Mouse (Mus musculus): ENCODE measurements around the gene Elp5. TPM values are rescaled to one million over a fixed set of nuclear protein-coding genes. Genes with fewer than 3 reads are reported as not detected.

Elp5 gene
- total and polyA plus RNA-seq, 3 experiments: 39.0 to 61.6 (median 42.2) TPM

DNA sequence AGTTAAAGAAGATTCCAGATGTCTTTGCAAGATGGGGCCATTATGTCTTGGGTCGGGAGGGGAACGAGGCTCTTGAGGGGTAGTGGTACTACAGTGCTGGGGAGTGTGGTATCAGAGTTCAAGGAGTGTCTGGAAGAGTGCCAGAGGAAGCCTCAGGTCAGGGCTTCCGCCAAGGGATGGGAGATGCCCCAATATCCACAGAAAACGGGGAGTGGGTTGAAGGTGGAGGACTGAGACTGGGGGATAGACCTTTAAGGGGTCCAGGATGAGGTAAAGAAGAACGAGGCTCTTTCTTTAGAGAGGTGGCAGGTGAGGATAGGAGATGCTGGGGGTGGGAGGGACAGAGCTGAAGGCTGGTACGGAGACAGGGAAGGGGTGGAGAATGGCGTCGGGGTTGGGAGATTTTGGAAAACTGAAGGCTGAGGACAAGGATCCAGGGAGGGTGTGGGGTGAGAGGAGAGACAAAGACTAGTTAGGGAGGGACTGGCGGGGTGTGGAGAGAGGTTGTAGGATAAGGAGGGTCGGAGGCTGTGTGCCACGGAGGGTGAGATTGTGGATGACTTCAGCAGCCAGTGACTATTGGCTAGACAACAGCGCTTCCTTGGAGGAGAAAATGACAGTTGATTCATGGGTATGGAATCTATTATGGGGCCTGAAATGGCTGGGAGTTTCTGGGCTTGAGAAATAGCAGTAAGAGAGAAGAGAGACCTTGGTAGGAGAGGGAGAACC, 46.2 kb upstream of the Elp5 start:
- H3K4me1 ChIP-seq (ENCODE audit: control insufficient read depth, insufficient read depth, low read length): peaks cover 2% of the 10 kb centered on the region
- 0 out of 2 replicates have a peak, but pooled peaks cover 2% of the 10 kb centered on the region for H3K27me3 ChIP-seq (ENCODE audit: control insufficient read depth, insufficient read depth, low read length)
- WGBS: 25% methylated on average over 12 of the region's 12 CpGs
- peak overlapping the region; percentile 13; the same call in 1 of the 2 replicates for H3K4me3 ChIP-seq
- no peaks in the 10 kb centered on the region for H3K36me3 ChIP-seq (ENCODE audit: control insufficient read depth, insufficient read depth, low read length)
- no peaks in the 10 kb centered on the region for H3K79me2 ChIP-seq (replicated peaks; ENCODE audit: control insufficient read depth, insufficient read depth, low read length)
- no peak overlapping the region for H3K9ac ChIP-seq (ENCODE audit: low read depth, low read length)
- TF ChIP-seq CTCF (IDR thresholded peaks at IDR 0.05): no peak
- H3K27ac ChIP-seq: peak overlapping the region; percentile 59
- DNase-seq: no peak
- intact Hi-C loops (cut with DNase I): no loop called here

DNA sequence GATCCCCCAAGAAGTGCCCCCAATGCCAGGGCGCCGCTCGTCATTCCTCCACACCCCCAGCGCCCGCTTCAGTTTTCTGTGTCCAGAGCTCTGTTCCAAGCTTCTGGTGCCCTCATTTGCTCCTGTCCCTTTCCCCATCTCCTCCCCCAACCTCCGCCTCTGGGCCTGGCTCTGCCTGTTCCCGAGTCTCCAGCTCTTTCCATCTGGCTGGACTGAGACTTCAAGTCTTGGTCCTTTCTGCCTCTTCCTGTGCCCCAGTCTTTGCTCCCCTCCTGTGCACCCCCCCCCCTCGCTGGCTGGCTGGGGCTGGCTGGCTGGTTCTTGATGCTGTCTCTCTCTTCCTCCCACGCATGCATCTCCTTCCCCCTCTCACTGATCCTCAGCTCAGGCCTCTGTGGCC, 45.1 kb upstream of the Elp5 start:
- Histone ChIP-seq H3K79me2 (replicated peaks; ENCODE audit: control insufficient read depth, insufficient read depth, low read length) (no peaks in the 10 kb centered on the region), H3K27ac (peak overlapping the region; percentile 15), H3K4me3 (no peak overlapping the region), H3K27me3 (ENCODE audit: control insufficient read depth, insufficient read depth, low read length) (0 out of 2 replicates have a peak, but pooled peaks cover 2% of the 10 kb centered on the region), H3K9ac (ENCODE audit: low read depth, low read length) (no peak overlapping the region; the same call in 1 of the 2 replicates), H3K36me3 (ENCODE audit: control insufficient read depth, insufficient read depth, low read length) (no peaks in the 10 kb centered on the region), H3K4me1 (ENCODE audit: control insufficient read depth, insufficient read depth, low read length) (peaks cover 2% of the 10 kb centered on the region)
- intact Hi-C loops (cut with DNase I): no loop called here
- WGBS: 53% methylated on average over 9 of the region's 9 CpGs
- TF ChIP-seq EP300 (IDR thresholded peaks at IDR 0.05; ENCODE audit: insufficient read depth, low read depth, low read length): no peak
- no peak for TF ChIP-seq CTCF (IDR thresholded peaks at IDR 0.05)
- TF ChIP-seq POLR2A (IDR thresholded peaks at IDR 0.05; ENCODE audit: insufficient read depth, low read depth, low read length): no peak
- DNase-seq: no peak

DNA sequence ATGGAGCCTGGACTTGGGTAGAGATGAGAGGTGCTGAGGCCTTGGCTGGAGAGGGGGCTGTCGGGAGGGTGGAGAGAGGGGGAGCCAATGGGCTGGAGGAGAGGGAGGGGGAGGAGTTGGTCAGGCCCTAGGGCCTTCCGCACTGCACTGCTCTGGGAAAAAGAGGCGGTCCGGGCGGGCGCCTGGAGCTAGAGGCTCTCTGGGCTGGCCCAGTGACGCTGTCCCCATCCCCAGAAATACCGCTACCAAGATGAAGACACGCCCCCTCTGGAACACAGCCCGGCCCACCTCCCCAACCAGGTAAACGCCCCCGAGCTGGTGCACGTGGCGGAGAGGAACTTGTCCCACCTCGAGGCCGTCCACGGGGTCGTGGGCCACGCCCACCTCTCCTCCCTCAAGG, 44.4 kb upstream of the Elp5 start:
- intact Hi-C loops (cut with DNase I): no loop called here
- peak overlapping the region; percentile 30; the same call in 1 of the 2 replicates for H3K4me3 ChIP-seq
- peak overlapping the region; percentile 41 for H3K9ac ChIP-seq (ENCODE audit: low read depth, low read length)
- H3K27ac ChIP-seq: peak overlapping the region; percentile 15; the same call in 1 of the 2 replicates
- H3K4me1 ChIP-seq (ENCODE audit: control insufficient read depth, insufficient read depth, low read length): peaks cover 2% of the 10 kb centered on the region
- 19% methylated on average over 19 of the region's 19 CpGs for WGBS
- H3K79me2 ChIP-seq (replicated peaks; ENCODE audit: control insufficient read depth, insufficient read depth, low read length): no peaks in the 10 kb centered on the region
- no peak for TF ChIP-seq EP300 (IDR thresholded peaks at IDR 0.05; ENCODE audit: insufficient read depth, low read depth, low read length)
- no peak for TF ChIP-seq POLR2A (IDR thresholded peaks at IDR 0.05; ENCODE audit: insufficient read depth, low read depth, low read length)
- TF ChIP-seq CTCF (IDR thresholded peaks at IDR 0.05): no peak
- H3K36me3 ChIP-seq (ENCODE audit: control insufficient read depth, insufficient read depth, low read length): no peaks in the 10 kb centered on the region
- H3K27me3 ChIP-seq (ENCODE audit: control insufficient read depth, insufficient read depth, low read length): 0 out of 2 replicates have a peak, but pooled peaks cover 2% of the 10 kb centered on the region
- DNase-seq: peak; percentile 62 to 72

DNA sequence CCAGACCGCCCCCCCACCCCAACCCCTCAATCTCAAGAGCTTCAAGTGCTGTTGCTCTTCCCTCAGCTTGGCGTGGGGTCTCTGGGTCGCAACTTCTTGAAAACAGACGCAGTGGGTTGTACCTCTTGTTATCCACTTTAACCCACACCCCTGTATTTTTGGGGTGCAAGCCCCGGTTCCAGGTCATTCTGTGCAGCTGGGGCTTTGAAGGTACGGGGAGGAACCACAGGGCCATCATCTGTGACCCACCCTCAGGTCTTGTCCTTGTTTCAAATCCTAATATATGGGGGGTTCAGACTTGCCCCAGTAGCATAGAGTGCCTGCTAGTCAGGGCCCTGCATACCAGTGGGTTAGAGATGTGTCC, 41.8 kb upstream of the Elp5 start:
- Histone ChIP-seq H3K27ac (no peak overlapping the region), H3K4me1 (ENCODE audit: control insufficient read depth, insufficient read depth, low read length) (peaks cover 1% of the 10 kb centered on the region; the same call in 1 of the 2 replicates), H3K4me3 (no peak overlapping the region), H3K36me3 (ENCODE audit: control insufficient read depth, insufficient read depth, low read length) (no peaks in the 10 kb centered on the region), H3K9ac (ENCODE audit: low read depth, low read length) (no peak overlapping the region), H3K79me2 (replicated peaks; ENCODE audit: control insufficient read depth, insufficient read depth, low read length) (no peaks in the 10 kb centered on the region), H3K27me3 (ENCODE audit: control insufficient read depth, insufficient read depth, low read length) (0 out of 2 replicates have a peak, but pooled peaks cover 2% of the 10 kb centered on the region)
- no peak for TF ChIP-seq CTCF (IDR thresholded peaks at IDR 0.05)
- TF ChIP-seq EP300 (IDR thresholded peaks at IDR 0.05; ENCODE audit: insufficient read depth, low read depth, low read length): no peak
- no peak for TF ChIP-seq POLR2A (IDR thresholded peaks at IDR 0.05; ENCODE audit: insufficient read depth, low read depth, low read length)
- intact Hi-C loops (cut with DNase I): no loop called here
- WGBS: 37% methylated on average over 6 of the region's 6 CpGs
- no peak for DNase-seq

DNA sequence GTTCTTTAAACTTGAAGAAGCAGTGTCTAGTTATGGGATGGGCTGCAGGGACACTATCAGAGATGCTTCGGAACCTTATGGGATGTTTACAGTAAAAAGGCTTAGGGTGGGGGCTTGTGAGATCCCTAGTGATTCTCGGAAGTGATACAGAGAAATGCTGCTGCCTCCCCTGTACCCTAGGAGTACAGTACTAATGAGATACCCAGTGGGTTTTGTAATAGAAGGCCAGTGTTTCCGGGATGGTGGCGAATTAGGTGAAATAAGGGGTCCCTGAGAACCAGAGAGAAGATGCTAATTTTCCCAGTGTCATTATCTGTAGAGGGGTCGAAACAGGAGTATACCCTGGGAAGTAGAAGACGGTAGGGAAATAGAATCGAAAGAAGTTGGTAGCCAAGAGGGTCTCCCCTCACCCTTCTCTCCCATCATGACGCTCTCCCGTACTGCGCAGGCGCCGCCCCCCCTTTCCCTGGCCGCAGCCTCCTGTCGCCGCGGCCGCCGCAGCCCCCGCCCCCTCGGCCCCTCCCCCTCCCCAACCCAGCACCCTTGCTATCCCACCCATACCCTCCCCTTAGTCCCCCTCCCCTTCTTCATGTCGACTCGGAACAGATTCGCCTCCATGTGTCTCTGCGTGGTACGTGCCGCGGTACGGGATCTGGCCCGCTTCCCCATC, 41.3 kb upstream of the Elp5 start:
- Histone ChIP-seq H3K79me2 (replicated peaks; ENCODE audit: control insufficient read depth, insufficient read depth, low read length) (no peaks in the 10 kb centered on the region), H3K36me3 (ENCODE audit: control insufficient read depth, insufficient read depth, low read length) (no peaks in the 10 kb centered on the region), H3K4me3 (no peak overlapping the region), H3K27ac (no peak overlapping the region), H3K4me1 (ENCODE audit: control insufficient read depth, insufficient read depth, low read length) (peaks cover 1% of the 10 kb centered on the region; the same call in 1 of the 2 replicates), H3K27me3 (ENCODE audit: control insufficient read depth, insufficient read depth, low read length) (0 out of 2 replicates have a peak, but pooled peaks cover 2% of the 10 kb centered on the region), H3K9ac (ENCODE audit: low read depth, low read length) (no peak overlapping the region)
- intact Hi-C loops (cut with DNase I): no loop called here
- no peak for DNase-seq
- WGBS: 17% methylated on average over 21 of the region's 29 CpGs
- TF ChIP-seq EP300 (IDR thresholded peaks at IDR 0.05; ENCODE audit: insufficient read depth, low read depth, low read length) (no peak), CTCF (IDR thresholded peaks at IDR 0.05) (no peak), POLR2A (IDR thresholded peaks at IDR 0.05; ENCODE audit: insufficient read depth, low read depth, low read length) (no peak)
